Mouse (Mus musculus) kidney, postnatal 0 days (tissue): ENCODE measurements at regions not wholly inside any gene's neighbourhood (a gene's known extent, or its start where the extent isn't known, plus 50 kb on each side); places are given as distances from the start of the nearest gene placed in this dataset. TPM values are rescaled to one million over a fixed set of nuclear protein-coding genes. Genes with fewer than 3 reads are reported as not detected.

ENCODE experiments used
- ATAC-seq: fragments of 200-750 bp; cut with Nextera tagmentation; replicated peaks from 2 replicates; pipeline ENCODE4 v1.8.0; 2017; ENCODE audit warnings: low read depth, moderate number of reproducible peaks, moderate TSS enrichment, moderate library complexity; ENCODE audit not compliant: low FRiP score
- DNase-seq: peaks from one replicate; pipeline ENCODE4 v3.0.0-alpha.2; 2016; ENCODE audit warnings: low spot score
- H3K27ac ChIP-seq: fragments of 300-500 bp; sonication (generic); 2 replicates; pipeline ENCODE4 v1.5.1; 2014; ENCODE audit warnings: mild to moderate bottlenecking
- H3K27me3 ChIP-seq: fragments of 300-500 bp; sonication (generic); 2 replicates; pipeline ENCODE4 v1.6.1; 2014; ENCODE audit warnings: low read length, mixed read lengths; ENCODE audit not compliant: insufficient read depth
- H3K36me3 ChIP-seq: fragments of 300-500 bp; sonication (generic); 2 replicates; pipeline ENCODE4 v1.6.1; 2014; ENCODE audit warnings: low read length, mixed read lengths; ENCODE audit not compliant: insufficient read depth
- H3K4me1 ChIP-seq: fragments of 300-500 bp; sonication (generic); replicated peaks from 2 replicates; pipeline ENCODE4 v1.6.1; 2014; ENCODE audit warnings: antibody characterized with exemption, low read length, mixed read lengths; ENCODE audit not compliant: insufficient read depth
- H3K4me2 ChIP-seq: fragments of 300-500 bp; sonication (generic); 2 replicates; pipeline ENCODE4 v1.6.1; 2014; ENCODE audit warnings: mild to moderate bottlenecking, low read length, moderate library complexity, mixed read lengths
- H3K4me3 ChIP-seq: fragments of 300-500 bp; sonication (generic); replicated peaks from 2 replicates; pipeline ENCODE4 v1.5.1; 2014; ENCODE audit warnings: low read depth, low read length
- H3K9ac ChIP-seq: fragments of 300-500 bp; sonication (generic); 2 replicates; pipeline ENCODE4 v1.6.1; 2014; ENCODE audit warnings: low read depth, low read length
- H3K9me3 ChIP-seq: fragments of 300-500 bp; sonication (generic); replicated peaks from 2 replicates; pipeline ENCODE4 v1.6.1; 2016; ENCODE audit warnings: low read length, inconsistent platforms, mixed read lengths
- CTCF ChIP-seq: IDR thresholded peaks from 2 replicates; pipeline ENCODE4 v1.5.1; 2016; ENCODE audit warnings: antibody characterized with exemption, low read depth, mild to moderate bottlenecking, moderate library complexity
- WGBS: fragments of 180-500 bp; shearing (Covaris S2); extraction: QIAGEN DNeasy Blood & Tissue Kit; methylation state at CpG from one replicate; pipeline ENCODE4 v1.1.7; 2014; 5-methylcytosine and 5-hydroxymethylcytosine counted together
- microRNA-seq: library from miRNA; unstranded; fragments of <30 nt; microRNA quantifications from one replicate; pipeline ENCODE4, GENCODE M21; 2016

- TF ChIP-seq CTCF = no peak
- WGBS = 55% methylated on average over 2 of the region's 2 CpGs
- no peak overlapping the region for H3K9ac ChIP-seq
- DNase-seq = no peak
- H3K4me1 ChIP-seq = no peaks in the 10 kb centered on the region
- no peaks in the 10 kb centered on the region for H3K27me3 ChIP-seq
- H3K9me3 ChIP-seq = no peaks in the 10 kb centered on the region
- no peak overlapping the region for H3K4me3 ChIP-seq
- no peak overlapping the region for H3K27ac ChIP-seq
- no peak for ATAC-seq
- H3K4me2 ChIP-seq = no peak overlapping the region
- no peaks in the 10 kb centered on the region for H3K36me3 ChIP-seq
Measured at GRCm38 (mm10) chr16:50664240-50664639, 73.3 kb upstream of the Ccdc54 start.

Small RNA genes lying in the stretch of these regions (microRNA-seq; reads per million reads assigned to microRNA genes)
- gene Mir6363 = not detected
